Mouse (Mus musculus): Measurements from ENCODE around the gene Slc7a11.

DNA sequence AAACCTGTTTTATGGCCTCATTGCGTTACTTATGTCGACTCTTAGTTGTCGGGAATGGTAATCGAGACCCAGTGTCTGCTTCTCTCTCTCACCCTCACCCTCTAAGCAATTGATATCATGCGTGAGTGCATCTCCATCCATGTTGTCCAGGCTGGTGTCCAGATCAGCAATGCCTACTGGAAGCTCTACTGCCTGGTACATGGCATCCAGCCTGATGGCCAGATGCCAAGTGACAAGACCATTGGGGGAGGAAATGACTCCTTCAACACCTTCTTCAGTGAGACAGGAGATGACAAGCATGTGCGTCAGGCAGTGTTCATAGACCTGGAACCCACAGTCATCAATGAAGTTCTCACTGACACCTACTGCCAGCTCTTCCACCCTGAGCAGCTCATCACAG lies 73.6 kb downstream of the Slc7a11 start:
- no peak for TF ChIP-seq CTCF (IDR thresholded peaks at IDR 0.05; ENCODE audit: borderline replicate concordance, extremely low read depth, insufficient read depth, insufficient read length)
- TF ChIP-seq POLR2A (IDR thresholded peaks at IDR 0.05; ENCODE audit: borderline replicate concordance, extremely low read depth, insufficient read depth, insufficient read length, poor library complexity, severe bottlenecking), result no peak

Data from brain, embryonic 14.5 days (tissue).